Mouse (Mus musculus): ENCODE results near the gene Gfod1.

DNA sequence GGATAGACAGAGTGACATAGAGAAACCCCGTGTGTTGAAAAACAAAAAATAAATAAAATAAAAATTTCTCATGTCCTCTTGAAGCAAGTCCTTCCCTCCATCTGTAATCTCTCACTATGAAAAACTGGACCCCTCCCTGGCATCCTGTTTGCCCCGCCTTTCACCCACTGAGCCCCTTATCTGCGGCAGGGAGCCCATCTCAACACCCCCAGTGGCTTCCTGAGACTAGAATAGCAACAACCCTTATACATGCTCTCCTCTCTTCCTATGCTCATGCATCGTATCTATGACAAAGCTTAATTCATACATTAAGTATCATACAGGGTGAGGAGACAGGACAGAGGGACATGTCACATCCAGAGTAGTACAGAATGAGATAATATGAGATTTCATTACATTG lies 68.0 kb downstream of the Gfod1 start:
- no peak for TF ChIP-seq POLR2A (IDR thresholded peaks at IDR 0.05; ENCODE audit: control insufficient read depth, extremely low read depth, insufficient read depth, low read length, poor library complexity)
- no peak for TF ChIP-seq CTCF (IDR thresholded peaks at IDR 0.05; ENCODE audit: borderline replicate concordance, control insufficient read depth, extremely low read depth, insufficient read depth, low read length, poor library complexity)
